Mouse (Mus musculus): ENCODE measurements around the gene Dnajc10. TPM values are rescaled to one million over a fixed set of nuclear protein-coding genes. Genes with fewer than 3 reads are reported as not detected.

The Dnajc10 gene
- polyA plus RNA-seq, 1 experiment from 2014 or later, result 65.0 TPM

GRCm38 (mm10) chr2:80303957-80304356, 11.3 kb upstream of the Dnajc10 start:
- no peak overlapping the region for H3K27ac ChIP-seq
- no peak overlapping the region for H3K4me3 ChIP-seq (replicated peaks)
- H3K4me2 ChIP-seq (replicated peaks), result no peak overlapping the region
- no peaks in the 10 kb centered on the region for H3K27me3 ChIP-seq
- H3K9me3 ChIP-seq, result no peaks in the 10 kb centered on the region
- no peak for ATAC-seq
- no peaks in the 10 kb centered on the region for H3K4me1 ChIP-seq (replicated peaks)
- no peak overlapping the region for H3K9ac ChIP-seq (replicated peaks)
- 95% methylated on average over 2 of the region's 2 CpGs for WGBS
- no peaks in the 10 kb centered on the region for H3K36me3 ChIP-seq

GRCm38 (mm10) chr2:80307701-80308100, 7.6 kb upstream of the Dnajc10 start:
- H3K4me1 ChIP-seq (replicated peaks), result no peaks in the 10 kb centered on the region
- H3K4me3 ChIP-seq (replicated peaks), result no peak overlapping the region
- H3K4me2 ChIP-seq (replicated peaks), result no peak overlapping the region
- no peak for ATAC-seq
- WGBS, result 89% methylated on average over 3 of the region's 3 CpGs
- 0 out of 2 replicates have a peak, but pooled peaks cover 3% of the 10 kb centered on the region for H3K27me3 ChIP-seq
- H3K36me3 ChIP-seq, result no peaks in the 10 kb centered on the region
- H3K9me3 ChIP-seq, result no peaks in the 10 kb centered on the region
- no peak overlapping the region for H3K27ac ChIP-seq
- H3K9ac ChIP-seq (replicated peaks), result no peak overlapping the region

GRCm38 (mm10) chr2:80309775-80310174, 5.5 kb upstream of the Dnajc10 start:
- Histone ChIP-seq H3K4me3 (replicated peaks) (no peak overlapping the region), H3K4me1 (replicated peaks) (peaks cover 2% of the 10 kb centered on the region), H3K27me3 (0 out of 2 replicates have a peak, but pooled peaks cover 3% of the 10 kb centered on the region), H3K4me2 (replicated peaks) (no peak overlapping the region), H3K27ac (no peak overlapping the region), H3K9ac (replicated peaks) (no peak overlapping the region), H3K9me3 (no peaks in the 10 kb centered on the region), H3K36me3 (no peaks in the 10 kb centered on the region)
- no peak for ATAC-seq
- 77% methylated on average over 4 of the region's 4 CpGs for WGBS

DNA sequence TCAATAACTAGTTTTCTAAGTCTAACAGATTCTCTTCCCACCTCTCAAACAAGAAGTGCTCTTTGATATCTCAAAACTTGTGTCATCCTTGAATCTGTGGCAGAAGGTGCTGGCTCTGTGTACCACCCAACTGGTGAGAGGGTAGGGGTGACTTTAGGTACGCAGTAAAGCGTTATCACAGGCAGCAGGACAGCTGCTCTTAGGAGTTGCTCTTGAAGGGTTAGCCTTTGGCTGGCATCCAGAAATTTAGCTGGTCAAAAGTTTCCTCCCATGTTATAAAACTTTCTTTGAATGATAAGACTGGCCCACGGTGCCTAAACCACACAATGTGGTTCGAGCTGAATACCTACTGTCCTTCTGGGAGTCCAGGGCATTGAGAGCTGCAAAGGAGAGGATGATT, 4.5 kb upstream of the Dnajc10 start:
- 86% methylated on average over 4 of the region's 4 CpGs for WGBS
- Histone ChIP-seq H3K4me1 (replicated peaks) (peaks cover 4% of the 10 kb centered on the region), H3K4me3 (replicated peaks) (no peak overlapping the region), H3K27me3 (0 out of 2 replicates have a peak, but pooled peaks cover 3% of the 10 kb centered on the region), H3K4me2 (replicated peaks) (no peak overlapping the region), H3K27ac (no peak overlapping the region), H3K9me3 (no peaks in the 10 kb centered on the region), H3K36me3 (no peaks in the 10 kb centered on the region), H3K9ac (replicated peaks) (no peak overlapping the region)
- ATAC-seq, result no peak

DNA sequence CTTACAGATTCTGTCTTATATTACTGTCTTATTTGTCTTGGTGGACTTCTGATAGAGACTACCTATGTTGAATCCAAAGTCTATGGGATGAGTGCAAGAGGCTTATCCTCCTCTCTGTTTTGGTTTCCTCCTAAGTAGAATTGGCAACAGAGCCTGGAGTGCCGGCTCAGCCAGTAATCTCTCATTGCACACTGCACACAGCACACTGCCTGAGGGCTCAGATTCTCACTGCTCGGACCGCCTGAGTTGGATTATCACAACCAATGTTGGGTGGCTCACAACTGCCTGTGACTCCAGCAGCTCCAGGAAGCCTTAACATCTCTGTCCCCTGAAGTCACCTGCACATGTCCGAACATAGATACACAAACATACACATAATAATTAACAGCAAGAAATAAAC, 3.9 kb upstream of the Dnajc10 start:
- WGBS, result 68% methylated on average over 4 of the region's 4 CpGs
- Histone ChIP-seq H3K4me2 (replicated peaks) (no peak overlapping the region), H3K36me3 (no peaks in the 10 kb centered on the region), H3K4me3 (replicated peaks) (no peak overlapping the region), H3K27me3 (0 out of 2 replicates have a peak, but pooled peaks cover 3% of the 10 kb centered on the region), H3K9ac (replicated peaks) (no peak overlapping the region), H3K4me1 (replicated peaks) (peaks cover 9% of the 10 kb centered on the region), H3K9me3 (no peaks in the 10 kb centered on the region), H3K27ac (no peak overlapping the region)
- ATAC-seq, result no peak

DNA sequence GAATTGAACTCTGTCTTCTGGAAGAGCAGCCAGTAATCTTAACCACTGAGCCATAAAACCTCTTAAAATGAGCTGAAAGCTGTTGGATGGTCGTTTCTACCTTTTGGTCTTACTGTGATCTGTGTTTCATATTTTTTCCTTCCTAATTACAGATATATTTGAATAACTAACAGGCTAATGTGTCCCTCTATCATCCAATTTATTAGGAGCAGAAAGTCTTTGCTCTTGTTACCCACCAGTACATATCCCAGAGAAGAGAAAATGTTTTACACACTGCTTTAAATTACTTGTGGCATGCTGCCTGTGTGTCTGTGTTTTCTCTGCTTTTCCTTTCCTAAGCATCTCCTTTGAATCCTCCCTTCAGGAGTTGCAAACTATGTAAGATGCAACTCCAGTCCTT, 1.1 kb upstream of the Dnajc10 start:
- Histone ChIP-seq H3K9ac (replicated peaks) (no peak overlapping the region), H3K4me3 (replicated peaks) (no peak overlapping the region), H3K27me3 (0 out of 2 replicates have a peak, but pooled peaks cover 3% of the 10 kb centered on the region), H3K9me3 (no peaks in the 10 kb centered on the region), H3K4me1 (replicated peaks) (peaks cover 18% of the 10 kb centered on the region), H3K27ac (no peak overlapping the region), H3K36me3 (no peaks in the 10 kb centered on the region), H3K4me2 (replicated peaks) (no peak overlapping the region)
- 66% methylated on average over 1 of the region's 1 CpGs for WGBS
- ATAC-seq, result no peak

- no peak; the same call in 1 of the 2 replicates for ATAC-seq
- WGBS, result 48% methylated on average over 7 of the region's 7 CpGs
Observed at GRCm38 (mm10) chr2:80314854-80315241, 418 bp upstream of the Dnajc10 start.

DNA sequence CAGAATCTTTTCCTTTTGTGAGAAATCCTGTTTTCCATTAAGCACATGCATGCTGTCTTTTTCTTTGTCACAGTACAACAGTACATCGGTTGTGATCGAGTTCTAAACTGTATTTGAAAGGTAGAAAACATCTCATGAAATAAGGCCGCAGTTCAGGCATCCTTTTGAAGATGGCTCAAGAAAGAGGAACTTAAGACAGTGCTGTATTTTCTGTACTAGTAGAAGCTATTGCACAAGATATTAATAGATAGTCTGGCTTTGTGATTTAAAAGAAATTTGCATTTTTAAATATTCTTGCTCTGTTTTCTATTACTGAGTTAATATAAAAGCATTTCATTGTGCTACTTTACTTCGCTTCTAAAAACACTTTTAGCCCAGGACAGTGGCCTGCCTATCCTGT, 7.6 kb downstream of the Dnajc10 start:
- H3K27ac ChIP-seq, result no peak overlapping the region
- H3K4me3 ChIP-seq (replicated peaks), result no peak overlapping the region
- no peak for ATAC-seq
- H3K9me3 ChIP-seq, result no peaks in the 10 kb centered on the region
- H3K27me3 ChIP-seq, result no peaks in the 10 kb centered on the region
- no peak overlapping the region for H3K4me2 ChIP-seq (replicated peaks)
- H3K9ac ChIP-seq (replicated peaks), result no peak overlapping the region
- WGBS, result 98% methylated on average over 4 of the region's 4 CpGs
- peaks cover 58% of the 10 kb centered on the region for H3K36me3 ChIP-seq
- H3K4me1 ChIP-seq (replicated peaks), result no peaks in the 10 kb centered on the region

More at GRCm38 (mm10) chr2:80314854-80315241, 418 bp upstream of the Dnajc10 start:
- 0 out of 2 replicates have a peak, but pooled peaks cover 3% of the 10 kb centered on the region for H3K27me3 ChIP-seq
- peak overlapping the region; percentile 68 for H3K4me2 ChIP-seq (replicated peaks)
- H3K9me3 ChIP-seq, result no peaks in the 10 kb centered on the region
- peaks cover 18% of the 10 kb centered on the region for H3K4me1 ChIP-seq (replicated peaks)
- H3K27ac ChIP-seq, result peak overlapping the region; percentile 97
- H3K9ac ChIP-seq (replicated peaks), result peak overlapping the region; percentile 89
- H3K36me3 ChIP-seq, result peaks cover 4% of the 10 kb centered on the region
- peak overlapping the region; percentile 85 for H3K4me3 ChIP-seq (replicated peaks)

DNA sequence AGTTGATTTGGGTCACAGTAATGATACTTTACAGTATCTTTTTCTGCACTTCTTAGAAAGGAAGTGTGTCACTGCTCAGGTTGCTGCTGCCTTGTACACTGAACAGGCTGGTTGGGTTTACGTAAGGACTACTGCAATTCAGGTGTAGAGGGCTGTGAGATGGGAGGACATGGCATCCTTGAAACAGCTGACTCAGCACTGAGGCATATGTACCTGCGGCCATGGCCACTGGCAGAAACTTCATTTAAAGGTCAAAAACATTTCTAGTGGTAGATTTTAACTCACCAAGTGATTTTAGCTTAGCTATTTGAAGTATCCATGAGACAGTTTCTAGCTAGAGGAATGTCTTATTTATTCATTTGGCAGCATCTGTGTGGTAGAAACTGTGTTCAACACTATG, 10.5 kb downstream of the Dnajc10 start:
- 97% methylated on average over 2 of the region's 2 CpGs for WGBS
- Histone ChIP-seq H3K27ac (no peak overlapping the region), H3K4me3 (replicated peaks) (no peak overlapping the region), H3K4me2 (replicated peaks) (no peak overlapping the region), H3K9me3 (no peaks in the 10 kb centered on the region), H3K9ac (replicated peaks) (no peak overlapping the region), H3K36me3 (peaks cover 68% of the 10 kb centered on the region), H3K27me3 (no peaks in the 10 kb centered on the region), H3K4me1 (replicated peaks) (no peaks in the 10 kb centered on the region)
- ATAC-seq, result no peak

- H3K36me3 ChIP-seq, result peaks cover 60% of the 10 kb centered on the region
- no peak overlapping the region for H3K27ac ChIP-seq
Observed at GRCm38 (mm10) chr2:80327272-80327671, 12.0 kb downstream of the Dnajc10 start.

GRCm38 (mm10) chr2:80328961-80329653, 13.8 kb downstream of the Dnajc10 start:
- H3K4me2 ChIP-seq (replicated peaks), result no peak overlapping the region
- H3K9me3 ChIP-seq, result no peaks in the 10 kb centered on the region
- H3K9ac ChIP-seq (replicated peaks), result no peak overlapping the region
- no peaks in the 10 kb centered on the region for H3K4me1 ChIP-seq (replicated peaks)
- H3K36me3 ChIP-seq, result peaks cover 55% of the 10 kb centered on the region
- no peak overlapping the region for H3K27ac ChIP-seq
- H3K27me3 ChIP-seq, result no peaks in the 10 kb centered on the region
- no peak overlapping the region for H3K4me3 ChIP-seq (replicated peaks)
- WGBS, result 95% methylated on average over 7 of the region's 7 CpGs
- no peak for ATAC-seq

More at GRCm38 (mm10) chr2:80327272-80327671, 12.0 kb downstream of the Dnajc10 start:
- no peak overlapping the region for H3K9ac ChIP-seq (replicated peaks)
- no peaks in the 10 kb centered on the region for H3K9me3 ChIP-seq
- H3K27me3 ChIP-seq, result no peaks in the 10 kb centered on the region
- H3K4me2 ChIP-seq (replicated peaks), result no peak overlapping the region
- no peak for ATAC-seq
- no peaks in the 10 kb centered on the region for H3K4me1 ChIP-seq (replicated peaks)
- H3K4me3 ChIP-seq (replicated peaks), result no peak overlapping the region
- 96% methylated on average over 6 of the region's 6 CpGs for WGBS

- no peak overlapping the region for H3K4me2 ChIP-seq (replicated peaks)
- H3K27ac ChIP-seq, result no peak overlapping the region
- H3K4me1 ChIP-seq (replicated peaks), result no peaks in the 10 kb centered on the region
- H3K27me3 ChIP-seq, result no peaks in the 10 kb centered on the region
- no peak overlapping the region for H3K4me3 ChIP-seq (replicated peaks)
- H3K9ac ChIP-seq (replicated peaks), result no peak overlapping the region
- H3K36me3 ChIP-seq, result peaks cover 82% of the 10 kb centered on the region
- H3K9me3 ChIP-seq, result no peaks in the 10 kb centered on the region
- ATAC-seq, result no peak
- WGBS, result 97% methylated on average over 9 of the region's 9 CpGs
Observed at GRCm38 (mm10) chr2:80340537-80340936, 25.3 kb downstream of the Dnajc10 start.

GRCm38 (mm10) chr2:80354531-80354930, 39.3 kb downstream of the Dnajc10 start:
- H3K4me1 ChIP-seq (replicated peaks), result no peaks in the 10 kb centered on the region
- no peak overlapping the region for H3K4me2 ChIP-seq (replicated peaks)
- peaks cover 45% of the 10 kb centered on the region for H3K36me3 ChIP-seq
- no peaks in the 10 kb centered on the region for H3K9me3 ChIP-seq
- no peaks in the 10 kb centered on the region for H3K27me3 ChIP-seq
- no peak overlapping the region for H3K27ac ChIP-seq
- ATAC-seq, result no peak
- 90% methylated on average over 4 of the region's 4 CpGs for WGBS
- no peak overlapping the region for H3K4me3 ChIP-seq (replicated peaks)
- H3K9ac ChIP-seq (replicated peaks), result no peak overlapping the region

Measured in midbrain, embryonic 13.5 days (tissue).